Mouse (Mus musculus): ENCODE measurements at regions not wholly inside any gene's neighbourhood (a gene's known extent, or its start where the extent isn't known, plus 50 kb on each side); places are given as distances from the start of the nearest gene placed in this dataset.

DNA sequence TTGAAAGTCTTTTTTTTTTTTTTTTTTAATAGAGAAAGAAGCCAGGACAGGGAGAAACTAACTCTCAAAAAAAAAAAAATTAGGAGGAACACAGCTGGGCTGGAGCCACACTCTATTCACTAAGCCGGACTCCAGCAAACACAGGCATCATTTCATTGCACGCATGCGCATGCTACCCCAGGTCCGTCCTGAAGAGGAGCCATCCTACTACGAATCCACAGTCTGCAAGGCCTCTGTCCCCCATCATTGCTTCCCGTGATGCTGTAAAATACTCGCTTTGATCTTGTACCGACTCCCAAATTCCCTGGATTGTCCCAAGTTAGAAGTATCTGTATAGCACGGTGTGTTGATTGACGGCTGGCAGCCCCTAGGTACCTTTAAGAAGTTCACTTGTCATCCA lies 351.7 kb downstream of the Zfp536 start:
- intact Hi-C loops (cut with DNase I) = no loop called here
- Histone ChIP-seq H3K4me3 (no peak overlapping the region), H3K27ac (no peak overlapping the region)
- peak; percentile 10; the same call in 1 of the 2 replicates for TF ChIP-seq CTCF (IDR thresholded peaks at IDR 0.05)
- DNase-seq (ENCODE audit: extremely low spot score in 1 of 2, low spot score in 2 of 2) = no peak

Measured in left cerebral cortex, adult 2 months (tissue).